Mouse (Mus musculus) adipocyte (in vitro differentiated cells): ENCODE measurements at regions not wholly inside any gene's neighbourhood (a gene's known extent, or its start where the extent isn't known, plus 50 kb on each side); places are given as distances from the start of the nearest gene placed in this dataset.

ENCODE experiments used
- DNase-seq: peaks from one replicate; pipeline ENCODE4 v3.0.0-alpha.2; 2016; ENCODE audit warnings: low spot score

GRCm38 (mm10) chr7:70470557-70470956, 104.0 kb upstream of the Nr2f2 start:
- no peak for DNase-seq

GRCm38 (mm10) chr7:70462131-70462530, 95.6 kb upstream of the Nr2f2 start:
- DNase-seq, result no peak

GRCm38 (mm10) chr7:70454525-70454924, 88.0 kb upstream of the Nr2f2 start:
- DNase-seq, result no peak

GRCm38 (mm10) chr7:70452816-70453215, 86.3 kb upstream of the Nr2f2 start:
- peak; percentile 61 for DNase-seq

GRCm38 (mm10) chr7:70438908-70439307, 72.4 kb upstream of the Nr2f2 start:
- DNase-seq, result peak; percentile 7

- DNase-seq, result no peak
Observed at GRCm38 (mm10) chr7:70433838-70434237, 67.3 kb upstream of the Nr2f2 start.

- no peak for DNase-seq
Observed at GRCm38 (mm10) chr7:70433358-70433757, 66.8 kb upstream of the Nr2f2 start.

GRCm38 (mm10) chr7:70431712-70432111, 65.2 kb upstream of the Nr2f2 start:
- no peak for DNase-seq

GRCm38 (mm10) chr7:70429326-70429725, 62.8 kb upstream of the Nr2f2 start:
- no peak for DNase-seq

- DNase-seq, result no peak
Observed at GRCm38 (mm10) chr7:70424231-70424620, 57.7 kb upstream of the Nr2f2 start.

GRCm38 (mm10) chr7:70423524-70424230, 57.1 kb upstream of the Nr2f2 start:
- DNase-seq, result peak; percentile 10

- DNase-seq, result peak; percentile 10
Observed at GRCm38 (mm10) chr7:70416185-70416941, 49.8 kb upstream of the Nr2f2 start.
